Mouse (Mus musculus) erythroblast, embryonic 14.5 days (primary cell): Measurements from ENCODE around the gene Srd5a3.

Experiments used
- GATA1 ChIP-seq: IDR thresholded peaks from 2 replicates; pipeline ENCODE4 v1.6.1; 2012; ENCODE audit warnings: low read length, inconsistent platforms, mixed read lengths
- TAL1 ChIP-seq: IDR thresholded peaks from 3 replicates; pipeline ENCODE4 v1.6.1; 2012; ENCODE audit warnings: low read length, inconsistent platforms, mixed read lengths

- no peak for TF ChIP-seq GATA1
- no peak for TF ChIP-seq TAL1
These were observed 8.1 kb upstream of the Srd5a3 start for GRCm38 (mm10) chr5:76131990-76132389.
